Mouse (Mus musculus) heart, postnatal 0 days (tissue): ENCODE data around the gene Ncam1. TPM values are rescaled to one million over a fixed set of nuclear protein-coding genes. Genes with fewer than 3 reads are reported as not detected.

ENCODE experiments used
- ATAC-seq: fragments of 200-750 bp; cut with Nextera tagmentation; 2 replicates; pipeline ENCODE4 v1.8.0; 2017; ENCODE audit warnings: low read depth, moderate number of reproducible peaks, moderate library complexity; ENCODE audit not compliant: insufficient read depth
- DNase-seq: peaks from one replicate; pipeline ENCODE4 v3.0.0-alpha.2; 2016; ENCODE audit warnings: low spot score
- H3K27ac ChIP-seq: fragments of 300-500 bp; sonication (generic); 2 replicates; pipeline ENCODE4 v1.5.1; 2014; ENCODE audit warnings: low read depth, mild to moderate bottlenecking
- H3K27me3 ChIP-seq: fragments of 300-500 bp; sonication (generic); 2 replicates; pipeline ENCODE4 v1.6.1; 2014; ENCODE audit warnings: low read length, mixed read lengths; ENCODE audit not compliant: control insufficient read depth, insufficient read depth
- H3K36me3 ChIP-seq: fragments of 300-500 bp; sonication (generic); replicated peaks from 2 replicates; pipeline ENCODE4 v1.6.1; 2014; ENCODE audit warnings: low read length, mixed read lengths; ENCODE audit not compliant: control insufficient read depth, insufficient read depth
- H3K4me1 ChIP-seq: fragments of 300-500 bp; sonication (generic); 2 replicates; pipeline ENCODE4 v1.6.1; 2014; ENCODE audit warnings: antibody characterized with exemption; ENCODE audit not compliant: control insufficient read depth, insufficient read depth
- H3K4me2 ChIP-seq: fragments of 300-500 bp; sonication (generic); 2 replicates; pipeline ENCODE4 v1.6.1; 2014; ENCODE audit warnings: low read depth, mild to moderate bottlenecking, low read length, moderate library complexity
- H3K4me3 ChIP-seq: fragments of 300-500 bp; sonication (generic); 2 replicates; pipeline ENCODE4 v1.5.1; 2014; ENCODE audit warnings: low read depth, low read length
- H3K9ac ChIP-seq: fragments of 300-500 bp; sonication (generic); replicated peaks from 2 replicates; pipeline ENCODE4 v1.6.1; 2014; ENCODE audit warnings: low read depth, low read length, mixed read lengths
- H3K9me3 ChIP-seq: fragments of 300-500 bp; sonication (generic); replicated peaks from 2 replicates; pipeline ENCODE4 v1.6.1; 2016; ENCODE audit warnings: low read length; ENCODE audit not compliant: control insufficient read depth
- CTCF ChIP-seq: IDR thresholded peaks from 2 replicates; pipeline ENCODE4 v1.5.1; 2016; ENCODE audit warnings: antibody characterized with exemption, control low read depth, low read depth
- EP300 ChIP-seq: IDR thresholded peaks from 2 replicates; pipeline ENCODE4 v1.6.1; 2016; ENCODE audit warnings: antibody characterized with exemption, low read depth
- WGBS: fragments of 180-500 bp; shearing (Covaris S2); extraction: QIAGEN DNeasy Blood & Tissue Kit; methylation state at CpG from one replicate; pipeline ENCODE4 v1.1.7; 2014; 5-methylcytosine and 5-hydroxymethylcytosine counted together
- polyA plus RNA-seq: library from polyadenylated mRNA; unstranded; fragments of >200 nt; fragmentation: Nextera tagmentation; extraction: Ambion mirVana; gene quantifications from 2 replicates; pipeline ENCODE4 v1.2.1, GENCODE M21; 2015
- total RNA-seq: library from RNA; depleted of rRNA; stranded (reverse); fragments of >200 nt; gene quantifications from 2 replicates; pipeline ENCODE4 v1.2.3, GENCODE M21; 2014; ENCODE audit warnings: low replicate concordance

Ncam1 gene
- total and polyA plus RNA-seq, 2 experiments from 2014 or later = 91.4 to 154 TPM

GRCm38 (mm10) chr9:49661480-49661879, 137.2 kb downstream of the Ncam1 start:
- no peaks in the 10 kb centered on the region for H3K9me3 ChIP-seq
- no peak overlapping the region for H3K4me2 ChIP-seq
- TF ChIP-seq EP300 (no peak), CTCF (no peak)
- H3K27ac ChIP-seq = no peak overlapping the region
- peaks cover 5% of the 10 kb centered on the region; the same call in 1 of the 2 replicates for H3K4me1 ChIP-seq
- WGBS = 92% methylated on average over 2 of the region's 2 CpGs
- H3K27me3 ChIP-seq = no peaks in the 10 kb centered on the region
- ATAC-seq (no peak), DNase-seq (no peak)
- no peaks in the 10 kb centered on the region for H3K36me3 ChIP-seq
- no peak overlapping the region for H3K9ac ChIP-seq
- H3K4me3 ChIP-seq = no peak overlapping the region

GRCm38 (mm10) chr9:49658381-49658856, 140.3 kb downstream of the Ncam1 start:
- Histone ChIP-seq H3K9me3 (no peaks in the 10 kb centered on the region), H3K27ac (no peak overlapping the region), H3K4me1 (no peaks in the 10 kb centered on the region), H3K4me3 (no peak overlapping the region), H3K27me3 (no peaks in the 10 kb centered on the region), H3K4me2 (no peak overlapping the region), H3K36me3 (no peaks in the 10 kb centered on the region), H3K9ac (no peak overlapping the region)
- 73% methylated on average over 4 of the region's 4 CpGs for WGBS
- ATAC-seq = no peak
- DNase-seq = no peak
- no peak for TF ChIP-seq CTCF
- TF ChIP-seq EP300 = no peak

- Histone ChIP-seq H3K36me3 (no peaks in the 10 kb centered on the region), H3K27me3 (no peaks in the 10 kb centered on the region), H3K27ac (no peak overlapping the region), H3K9me3 (no peaks in the 10 kb centered on the region), H3K4me3 (no peak overlapping the region), H3K9ac (no peak overlapping the region), H3K4me1 (no peaks in the 10 kb centered on the region), H3K4me2 (no peak overlapping the region)
- DNase-seq = no peak
- 79% methylated on average over 3 of the region's 3 CpGs for WGBS
- no peak for ATAC-seq
- TF ChIP-seq EP300 = no peak
- no peak for TF ChIP-seq CTCF
These were observed 144.3 kb downstream of the Ncam1 start for GRCm38 (mm10) chr9:49654470-49654869.

GRCm38 (mm10) chr9:49653478-49654245, 145.1 kb downstream of the Ncam1 start:
- Histone ChIP-seq H3K4me2 (no peak overlapping the region), H3K27me3 (no peaks in the 10 kb centered on the region), H3K4me1 (no peaks in the 10 kb centered on the region), H3K27ac (no peak overlapping the region), H3K9ac (no peak overlapping the region), H3K4me3 (no peak overlapping the region), H3K36me3 (peaks cover 4% of the 10 kb centered on the region; the same call in 1 of the 2 replicates), H3K9me3 (0 out of 2 replicates have a peak, but pooled peaks cover 6% of the 10 kb centered on the region)
- ATAC-seq = no peak
- TF ChIP-seq EP300 = no peak
- TF ChIP-seq CTCF = no peak
- no peak for DNase-seq
- 87% methylated on average over 9 of the region's 9 CpGs for WGBS

- Histone ChIP-seq H3K4me3 (no peak overlapping the region), H3K9ac (no peak overlapping the region), H3K27me3 (no peaks in the 10 kb centered on the region), H3K36me3 (peaks cover 8% of the 10 kb centered on the region), H3K4me2 (no peak overlapping the region), H3K4me1 (no peaks in the 10 kb centered on the region), H3K27ac (no peak overlapping the region), H3K9me3 (peaks cover 16% of the 10 kb centered on the region; the same call in 1 of the 2 replicates)
- ATAC-seq (no peak), DNase-seq (no peak)
- no peak for TF ChIP-seq CTCF
- TF ChIP-seq EP300 = no peak
- WGBS = 96% methylated on average over 2 of the region's 2 CpGs
These were observed 154.4 kb downstream of the Ncam1 start for GRCm38 (mm10) chr9:49644296-49644695.

GRCm38 (mm10) chr9:49640764-49641163, 158.0 kb downstream of the Ncam1 start:
- no peaks in the 10 kb centered on the region for H3K27me3 ChIP-seq
- TF ChIP-seq EP300 (no peak), CTCF (no peak)
- 93% methylated on average over 3 of the region's 3 CpGs for WGBS
- H3K4me2 ChIP-seq = no peak overlapping the region
- ATAC-seq (no peak), DNase-seq (no peak)
- peaks cover 3% of the 10 kb centered on the region; the same call in 1 of the 2 replicates for H3K36me3 ChIP-seq
- no peak overlapping the region for H3K27ac ChIP-seq
- no peak overlapping the region for H3K9ac ChIP-seq
- no peaks in the 10 kb centered on the region for H3K4me1 ChIP-seq
- H3K4me3 ChIP-seq = no peak overlapping the region
- no peaks in the 10 kb centered on the region for H3K9me3 ChIP-seq
